Mouse (Mus musculus) adrenal gland, adult 18-20 months (tissue): ENCODE measurements around the gene Psip1. TPM values are rescaled to one million over a fixed set of nuclear protein-coding genes. Genes with fewer than 3 reads are reported as not detected.
"Not testable (repeated sequence)": the region's sequence is repeated elsewhere in the genome, so short reads cannot be mapped to it uniquely, and the experiment has no call there.

Source experiments
- DNase-seq, 2 experiments: peaks; one replicate each; pipeline ENCODE4 v3.0.0; 2021 to 2022; ENCODE audit warnings: low spot score in 2 of 2
- total RNA-seq, 2 experiments: library from RNA; stranded (reverse); gene quantifications; 1 replicate in 1 of 2; 2 replicates in 1 of 2; pipeline ENCODE4 v1.2.3; 2021

The Psip1 gene
- total RNA-seq, 2 experiments from 2014 or later = 36.2 to 42.0 TPM

DNA sequence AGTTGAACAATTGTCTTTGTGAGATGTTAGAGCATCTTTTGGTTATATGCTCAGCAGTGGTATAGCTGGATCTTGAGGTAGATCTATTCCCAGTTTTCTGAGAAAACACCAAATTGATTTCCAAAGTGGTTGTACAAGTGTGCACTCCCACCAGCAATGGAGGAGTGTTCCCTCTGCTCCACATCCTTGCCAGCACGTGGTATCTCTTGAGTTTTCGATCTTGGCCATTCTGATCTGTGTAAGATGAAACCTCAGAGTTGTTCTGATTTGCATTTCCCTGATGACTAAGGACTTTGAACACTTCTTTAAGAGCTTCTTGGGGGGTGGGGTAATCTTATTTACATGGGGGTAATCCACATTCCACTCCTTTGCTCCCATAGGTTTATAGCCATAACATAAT, 23.3 kb upstream of the Psip1 start:
- DNase-seq = no peak

DNA sequence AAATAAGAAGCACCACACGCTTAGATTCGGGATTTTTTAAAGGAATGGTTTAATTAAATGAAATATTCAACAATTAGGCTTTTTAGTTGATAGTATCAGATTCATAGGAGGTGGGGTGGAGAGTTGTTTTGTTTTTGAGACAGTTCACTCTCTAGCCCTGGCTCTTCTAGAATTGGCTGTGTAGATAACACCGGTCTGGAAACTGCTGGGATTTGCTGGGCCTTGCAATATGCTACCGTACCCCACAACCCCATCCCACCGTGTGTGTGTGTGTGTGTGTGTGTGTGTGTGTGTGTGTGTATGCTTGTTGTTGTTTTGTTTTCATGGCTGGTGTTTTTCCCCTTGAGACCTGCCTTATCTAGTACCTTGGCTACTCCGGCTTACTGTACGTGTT, 14.8 kb upstream of the Psip1 start:
- no peak for DNase-seq

DNA sequence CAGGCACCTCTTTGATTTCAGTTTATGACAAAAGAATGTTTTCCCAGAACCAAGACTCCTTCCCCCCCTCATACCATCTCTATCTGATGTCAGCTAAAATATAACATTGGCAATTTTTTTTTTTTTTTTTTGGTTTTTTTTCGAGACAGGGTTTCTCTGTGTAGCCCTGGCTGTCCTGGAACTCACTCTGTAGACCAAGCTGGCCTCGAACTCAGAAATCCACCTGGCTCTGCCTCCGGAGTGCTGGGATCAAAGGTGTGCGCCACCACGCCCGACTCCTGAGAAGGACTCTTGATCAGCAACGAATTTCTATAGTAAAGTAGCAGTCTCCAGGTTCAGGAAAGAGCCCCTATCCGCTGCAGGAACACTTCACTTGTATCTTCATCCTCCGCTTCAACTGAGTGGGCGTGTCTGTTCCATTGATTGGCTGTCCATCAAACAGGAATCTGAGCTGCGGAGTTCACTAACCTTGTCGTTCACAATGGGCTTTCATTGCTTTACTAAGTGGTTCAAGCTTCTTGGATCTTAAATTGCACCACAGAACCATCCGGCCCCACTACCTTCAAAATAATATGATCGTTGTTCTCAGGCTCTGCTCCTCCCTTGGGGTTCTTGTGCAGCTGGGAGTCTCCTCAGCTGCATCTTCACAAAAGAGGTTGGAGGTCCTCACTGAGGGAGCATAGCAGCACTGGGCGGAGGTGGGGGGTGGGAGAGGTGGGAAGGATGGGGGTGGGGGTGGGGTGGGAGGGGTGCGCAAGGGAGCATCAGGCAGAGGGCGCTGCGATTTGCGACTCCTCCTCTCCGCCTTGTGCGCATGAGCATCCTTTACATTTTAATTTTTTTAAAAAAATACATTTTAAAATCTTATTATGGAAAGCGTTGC, 14.1 kb upstream of the Psip1 start:
- no peak for DNase-seq

DNA sequence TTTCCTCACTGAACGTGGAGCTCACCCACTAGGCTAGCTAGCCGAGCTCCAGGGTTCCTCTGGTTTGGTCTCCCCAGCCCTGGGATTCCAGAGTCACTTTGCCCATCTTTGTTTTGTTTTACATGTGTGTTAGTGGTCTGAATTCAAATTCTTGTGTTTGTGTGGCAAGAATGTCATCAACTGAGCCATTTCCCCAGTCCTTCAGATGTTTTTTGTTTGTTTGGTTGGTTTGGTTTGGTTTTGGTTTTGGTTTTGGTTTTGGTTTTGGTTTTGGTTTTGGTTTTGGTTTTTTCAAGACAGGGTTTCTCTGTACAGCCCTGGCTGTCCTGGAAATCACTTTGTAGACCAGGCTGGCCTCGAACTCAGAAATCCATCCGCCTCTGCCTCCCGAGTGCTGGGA, 10.8 kb upstream of the Psip1 start:
- not testable (repeated sequence) for DNase-seq

DNA sequence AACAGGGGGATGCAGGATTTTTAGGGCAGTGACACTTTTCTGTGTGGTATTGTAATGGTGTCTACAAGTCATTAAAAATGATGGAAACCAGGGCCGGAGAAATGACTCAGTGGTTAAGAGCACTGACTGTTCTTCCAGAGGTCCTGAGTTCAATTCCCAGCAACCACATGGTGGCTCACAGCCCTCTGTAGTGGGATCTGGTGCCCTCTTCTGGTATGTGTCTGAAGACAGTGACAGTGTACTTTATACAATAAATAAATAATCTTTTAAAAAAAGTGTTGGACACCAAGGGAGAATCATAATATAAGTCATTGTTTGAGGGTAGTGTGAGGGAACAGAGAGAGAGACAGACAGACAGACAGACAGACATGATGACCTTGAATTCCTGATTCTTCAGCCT, 6.9 kb upstream of the Psip1 start:
- no peak for DNase-seq

DNA sequence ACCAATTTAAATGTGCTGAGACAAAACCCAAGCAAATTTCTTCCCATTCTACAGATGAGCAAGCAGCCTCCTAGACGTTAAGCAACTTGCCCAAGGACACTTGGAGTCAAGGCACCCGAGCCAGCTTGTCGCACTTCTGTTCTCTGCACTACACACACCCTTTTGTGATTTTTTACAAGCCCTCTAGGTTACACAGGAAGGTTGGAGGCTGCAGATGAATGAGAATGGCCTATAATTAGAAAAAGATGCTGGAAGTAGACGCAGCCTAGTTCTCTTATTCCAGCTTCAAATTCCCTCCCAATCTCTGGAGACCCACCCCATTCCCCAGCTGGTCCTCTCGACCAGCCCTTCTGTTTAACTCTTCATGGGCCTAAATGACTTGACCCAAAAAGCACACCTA, 2.9 kb upstream of the Psip1 start:
- no peak for DNase-seq

DNA sequence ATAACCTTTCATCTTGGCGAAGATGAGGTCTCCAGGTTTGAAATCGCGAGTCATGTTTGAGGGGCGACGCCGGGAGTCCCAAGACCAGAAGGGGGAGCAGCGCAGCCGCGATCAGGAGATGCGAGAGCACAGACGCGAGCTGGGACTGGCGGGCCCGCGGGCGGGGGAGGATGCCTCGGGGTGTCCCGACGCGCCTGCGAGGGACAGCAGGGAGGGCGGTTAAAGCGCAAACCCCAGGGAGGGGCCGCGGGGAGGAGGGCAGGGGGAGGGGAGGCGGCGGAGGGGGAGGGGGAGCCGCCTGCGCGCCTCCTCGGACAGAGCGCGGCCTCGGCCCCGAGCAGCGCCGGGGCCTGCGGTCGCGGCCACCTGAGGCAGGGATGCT, 533 bp downstream of the Psip1 start:
- DNase-seq = peak; percentile 75 to 79

DNA sequence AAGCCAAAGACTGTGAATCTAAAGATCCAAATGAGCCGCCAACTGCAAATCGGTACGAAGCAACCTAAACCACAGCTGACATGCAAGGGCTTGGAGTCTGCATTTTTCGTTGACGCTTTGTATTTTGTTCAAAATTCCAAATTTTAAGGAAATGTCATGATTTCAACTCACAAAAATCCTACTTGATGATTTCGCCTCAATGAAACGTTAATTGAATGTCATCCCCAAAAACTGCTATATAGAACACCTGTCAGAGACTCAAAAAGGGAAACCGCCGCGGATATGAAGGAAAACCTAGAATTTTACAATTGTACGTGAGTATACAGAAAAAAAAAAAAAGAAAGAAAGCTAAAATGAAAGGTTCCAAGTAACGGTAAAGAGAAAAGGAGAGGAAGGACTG, 1.0 kb downstream of the Psip1 start:
- DNase-seq = no peak

DNA sequence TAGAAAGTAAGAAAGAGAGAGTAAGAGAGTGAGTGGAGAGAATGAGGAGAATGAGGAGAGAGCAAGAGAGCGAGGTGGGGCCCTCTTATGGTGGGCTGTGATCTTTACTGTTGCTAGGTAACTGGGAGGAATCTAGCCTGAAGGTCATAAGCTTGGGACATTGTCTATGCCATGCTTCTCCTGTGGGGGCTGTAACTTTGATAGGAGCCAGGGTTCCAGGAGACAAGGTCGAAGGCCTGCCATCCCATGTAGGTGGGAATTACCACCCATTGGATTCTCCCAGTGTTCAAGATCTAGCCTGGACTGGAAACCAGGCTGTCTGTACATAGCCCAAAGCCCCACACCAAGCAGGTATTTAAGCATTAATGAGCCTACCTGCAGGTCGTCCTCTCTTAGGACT, 18.1 kb downstream of the Psip1 start:
- DNase-seq = no peak

DNA sequence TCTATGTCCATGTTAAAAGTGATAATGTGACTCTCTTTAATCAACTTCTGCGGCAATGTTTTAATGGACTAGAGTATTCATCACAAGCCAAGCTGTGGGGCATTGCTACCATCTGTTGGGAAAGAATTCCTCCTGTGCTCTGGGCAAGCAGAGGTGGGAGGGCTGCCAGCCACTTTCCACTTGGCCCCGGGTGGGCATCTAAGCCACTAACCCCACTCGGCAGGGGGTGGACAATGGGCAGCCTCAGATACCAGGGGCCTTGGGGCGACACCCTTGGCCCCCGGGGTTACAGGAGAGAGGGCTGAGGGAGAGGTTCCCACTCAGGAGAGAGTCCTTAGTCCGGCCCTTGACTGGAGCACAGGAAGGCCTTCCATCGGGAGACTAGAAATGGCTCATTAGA, 18.6 kb downstream of the Psip1 start:
- no peak for DNase-seq

DNA sequence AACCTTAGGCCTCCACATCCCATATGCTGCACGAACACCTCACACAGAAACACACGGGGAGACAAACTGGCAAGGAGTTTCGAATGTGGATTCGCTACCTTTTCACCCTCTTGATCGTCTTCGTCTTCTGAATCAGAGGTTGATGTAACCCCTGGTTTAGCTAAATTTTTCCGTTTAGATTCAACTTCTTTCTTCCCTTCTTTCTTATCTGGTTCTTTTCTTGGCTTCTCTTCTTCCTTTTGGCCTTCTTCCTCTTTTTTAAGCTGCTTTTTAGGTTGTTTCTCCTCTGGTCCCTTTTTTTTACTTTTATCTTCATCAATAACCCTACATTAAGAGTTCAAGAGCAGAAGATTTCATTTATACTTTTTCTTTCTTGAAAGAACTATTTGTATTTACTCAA, 21.4 kb downstream of the Psip1 start:
- DNase-seq = no peak

DNA sequence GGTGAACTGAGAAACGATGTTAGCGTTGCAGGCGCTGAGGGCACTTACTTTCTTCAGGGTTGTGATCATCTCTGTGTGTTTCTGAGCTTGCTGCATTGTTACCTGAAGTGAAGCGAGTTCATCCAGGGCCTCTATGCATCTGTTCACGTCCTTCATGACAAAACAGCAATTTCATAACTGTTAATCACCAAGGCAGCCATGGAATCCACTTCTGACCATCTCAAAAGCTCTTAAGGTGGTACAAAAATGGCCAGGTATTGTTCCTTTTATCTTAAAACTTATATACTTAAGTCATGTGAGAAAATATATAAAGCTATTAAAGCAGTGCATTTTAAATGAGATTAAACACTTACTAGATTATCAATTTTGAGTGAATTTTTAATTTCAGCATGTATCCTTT, 26.2 kb downstream of the Psip1 start:
- no peak for DNase-seq

DNA sequence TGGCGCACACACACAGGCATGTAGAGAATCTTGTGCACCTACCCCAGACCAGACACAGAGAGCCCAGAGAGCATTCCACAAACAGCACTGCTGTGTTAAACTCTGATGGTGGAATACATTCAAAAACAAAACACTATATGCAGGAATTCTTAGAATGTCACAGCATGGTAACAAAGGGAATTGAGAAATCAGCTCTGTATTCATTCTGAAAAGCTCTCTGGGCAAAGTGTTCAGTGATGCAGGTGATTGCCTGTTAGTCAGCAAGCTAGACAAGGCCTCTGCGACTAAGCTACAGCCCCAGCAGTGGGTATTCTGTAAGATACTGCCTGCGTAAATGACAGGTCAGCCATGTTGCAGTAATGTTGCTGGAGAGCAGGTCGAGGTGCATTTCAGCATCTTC, 35.5 kb downstream of the Psip1 start:
- DNase-seq = no peak

DNA sequence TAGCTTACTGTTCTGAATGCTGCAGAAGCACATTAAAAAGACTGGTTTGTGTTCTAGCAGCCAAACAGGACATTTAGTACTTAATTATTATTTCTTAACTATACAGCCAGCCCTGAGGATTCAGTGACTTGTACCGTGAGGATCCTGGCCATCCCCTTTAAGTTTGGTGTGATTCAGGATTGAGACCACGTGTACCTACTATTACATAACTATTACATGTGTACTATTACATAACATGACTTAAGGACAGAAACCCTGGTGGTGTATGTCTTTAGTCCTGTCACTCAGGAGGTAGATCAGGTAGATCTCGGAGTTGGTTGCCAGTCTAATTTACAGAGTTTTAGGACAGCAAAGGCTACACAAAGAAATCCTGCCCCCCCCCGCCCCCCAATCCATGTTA, 45.2 kb downstream of the Psip1 start:
- DNase-seq = no peak

DNA sequence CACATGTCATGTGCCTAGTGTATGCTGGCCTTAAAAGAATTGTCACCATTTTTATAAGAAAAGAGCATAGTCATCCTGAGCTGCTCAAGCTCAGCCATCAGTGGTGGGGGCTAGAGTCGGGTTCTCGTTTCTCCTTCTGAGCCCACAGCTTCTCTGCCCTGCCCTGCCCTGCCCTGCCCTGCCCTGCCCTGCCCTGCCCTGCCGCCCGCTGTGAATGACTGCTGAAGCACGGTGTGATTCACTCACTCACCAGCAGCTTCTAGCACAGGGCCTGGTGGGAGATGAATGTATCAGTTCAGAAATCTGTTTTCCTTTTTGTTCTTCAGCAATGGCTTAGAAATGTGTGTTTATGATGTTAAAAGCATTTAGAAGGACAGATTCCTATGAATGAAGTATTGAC, 47.2 kb downstream of the Psip1 start:
- no peak for DNase-seq

DNA sequence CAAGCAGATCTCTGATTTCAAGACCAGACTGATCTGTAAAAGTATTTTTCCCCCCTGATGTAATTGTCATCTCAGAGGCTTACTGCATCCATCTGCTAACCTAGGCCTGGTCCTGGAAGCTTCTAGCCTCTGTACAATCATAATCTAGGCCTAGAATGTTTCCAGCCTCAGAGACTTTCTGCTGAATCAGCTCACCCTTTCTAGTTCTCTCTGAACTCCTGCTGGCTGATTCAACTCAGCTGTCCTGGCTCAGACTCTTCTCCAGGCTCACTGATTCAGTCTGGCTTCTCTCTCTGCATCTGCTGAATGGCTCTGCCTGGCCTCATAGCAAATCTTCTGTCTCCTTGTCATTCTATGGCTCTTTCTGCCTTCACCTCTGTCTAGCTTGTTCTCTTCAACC, 48.1 kb downstream of the Psip1 start:
- no peak for DNase-seq

DNA sequence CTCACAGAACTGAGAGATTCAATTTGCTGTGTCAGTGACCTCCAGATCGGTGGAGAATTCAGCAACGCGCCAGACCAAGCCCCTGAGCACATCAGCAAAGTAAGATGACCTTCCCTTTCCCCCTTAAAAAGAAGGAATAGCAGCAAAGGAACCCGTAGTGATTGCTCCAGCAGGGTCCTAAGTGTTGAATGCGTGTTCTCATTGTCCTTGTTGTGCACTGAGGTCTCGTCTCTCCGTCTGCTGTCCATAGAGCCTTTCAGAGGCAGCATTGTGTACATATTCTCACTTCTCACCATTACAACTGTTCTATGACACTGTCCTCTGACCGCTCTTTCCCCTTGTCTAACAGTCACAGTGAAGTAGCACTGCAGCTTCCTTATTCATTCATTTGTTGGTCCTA, 49.9 kb downstream of the Psip1 start:
- no peak for DNase-seq

DNA sequence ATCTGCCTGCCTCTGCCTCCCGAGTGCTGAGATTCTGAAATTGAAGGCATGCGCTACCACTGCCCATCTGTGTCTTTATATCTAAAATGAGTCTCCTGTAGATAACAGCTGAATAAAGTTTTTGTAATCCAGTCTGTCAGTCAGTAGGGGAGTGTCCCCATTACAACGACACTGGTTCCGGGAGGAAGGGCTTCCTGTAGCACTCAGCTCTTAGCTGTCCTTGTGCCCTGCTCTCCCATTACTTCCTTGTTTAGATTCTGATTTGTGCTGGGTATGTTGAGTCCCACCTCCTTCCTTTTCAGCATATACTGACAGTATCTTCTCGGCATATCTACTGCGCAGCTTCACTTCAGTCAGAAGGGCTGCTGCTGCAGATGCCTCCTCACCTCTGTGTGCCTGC, 53.4 kb downstream of the Psip1 start:
- DNase-seq = no peak

DNA sequence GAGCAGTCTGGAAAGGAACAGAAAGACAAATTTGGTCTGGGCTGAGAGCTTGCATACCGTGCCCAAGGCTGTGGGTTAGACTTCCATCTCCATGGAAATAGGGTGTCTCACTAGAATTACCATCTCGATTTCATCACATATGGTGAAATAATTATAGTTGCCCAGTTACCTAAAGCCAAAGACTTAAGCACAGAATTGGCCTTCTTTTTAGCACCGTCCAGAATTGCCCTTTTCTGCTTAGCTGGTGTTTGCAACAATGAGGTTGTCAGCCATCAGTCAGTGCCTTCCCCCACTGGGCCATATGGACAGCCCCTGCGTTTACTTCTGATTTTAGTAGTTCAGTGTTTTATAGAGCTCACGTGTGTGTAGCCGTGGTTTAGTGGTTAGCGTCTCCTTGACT, 54.3 kb downstream of the Psip1 start:
- no peak for DNase-seq

DNA sequence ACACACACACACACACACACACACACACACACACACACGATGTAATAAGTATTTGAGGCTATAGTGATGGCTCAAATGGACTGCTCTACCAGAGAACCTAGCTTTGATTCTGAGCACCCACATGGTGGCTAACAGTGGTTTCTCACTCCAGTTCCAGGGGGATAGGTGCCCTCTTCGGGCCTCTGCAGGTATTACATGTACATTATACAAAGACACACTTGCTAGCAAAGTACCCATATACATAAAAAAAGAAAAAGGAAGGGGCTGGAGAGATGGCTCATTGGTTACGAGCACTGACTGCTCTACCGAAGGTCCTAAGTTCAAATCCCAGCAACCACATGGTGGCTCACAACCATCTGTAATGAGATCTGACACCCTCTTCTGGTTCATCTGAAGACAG, 57.4 kb downstream of the Psip1 start:
- no peak for DNase-seq

DNA sequence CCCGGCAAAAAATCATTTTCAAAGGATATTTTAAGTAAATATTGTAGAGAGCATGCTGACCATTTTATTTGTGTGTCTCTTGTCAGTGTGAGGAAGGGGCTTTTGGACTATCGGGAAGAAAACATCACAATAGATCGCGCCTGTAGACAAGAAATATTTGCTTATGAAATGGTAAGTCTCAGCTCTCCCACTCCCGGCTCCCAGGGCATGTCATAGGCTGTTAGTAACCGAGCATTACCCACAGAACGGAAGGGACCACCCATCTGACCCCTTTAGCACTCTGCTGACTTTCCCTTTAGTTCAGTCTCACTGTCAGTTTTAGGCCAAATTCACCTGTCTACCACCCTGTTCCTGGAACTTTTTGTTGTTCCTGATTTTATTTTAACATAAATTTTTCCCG, 58.6 kb downstream of the Psip1 start:
- no peak for DNase-seq

DNA sequence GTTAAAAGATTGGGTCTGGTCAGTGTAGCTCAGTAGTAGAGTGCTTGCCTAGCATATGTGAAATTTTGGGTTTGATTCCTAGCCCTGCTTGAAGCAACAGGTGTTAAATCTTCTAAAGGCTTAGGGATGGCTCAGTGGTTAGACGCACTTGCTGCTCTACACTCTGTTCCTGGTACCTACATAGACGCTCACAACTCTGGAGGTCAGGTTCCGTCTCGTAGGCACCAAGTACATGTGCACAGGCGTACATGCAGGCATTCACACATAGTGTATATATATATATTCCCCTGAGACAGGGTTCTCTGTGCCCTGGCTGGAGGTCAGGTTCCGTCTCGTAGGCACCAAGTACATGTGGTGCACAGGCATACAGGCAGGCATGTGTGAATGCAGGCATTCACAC, 59.1 kb downstream of the Psip1 start:
- DNase-seq = no peak

DNA sequence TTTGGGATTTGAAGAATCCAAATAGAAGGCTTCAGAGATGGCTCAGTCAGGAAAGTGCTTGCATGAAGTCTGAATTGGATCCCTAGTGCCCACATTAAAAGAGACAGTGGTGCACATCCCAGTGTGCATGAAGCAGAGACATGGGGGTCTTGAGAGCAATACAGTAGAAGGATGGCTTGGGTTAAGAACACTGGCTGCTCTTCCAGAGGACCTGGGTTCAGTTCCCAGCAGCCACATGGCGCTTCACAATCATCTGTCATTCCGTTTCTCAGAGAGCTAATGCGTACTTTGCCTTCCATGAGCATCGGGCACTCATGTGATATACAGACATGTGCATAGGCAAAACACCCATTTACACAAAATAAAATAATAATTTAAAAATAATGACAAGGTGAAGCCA, 61.1 kb downstream of the Psip1 start:
- DNase-seq = no peak

DNA sequence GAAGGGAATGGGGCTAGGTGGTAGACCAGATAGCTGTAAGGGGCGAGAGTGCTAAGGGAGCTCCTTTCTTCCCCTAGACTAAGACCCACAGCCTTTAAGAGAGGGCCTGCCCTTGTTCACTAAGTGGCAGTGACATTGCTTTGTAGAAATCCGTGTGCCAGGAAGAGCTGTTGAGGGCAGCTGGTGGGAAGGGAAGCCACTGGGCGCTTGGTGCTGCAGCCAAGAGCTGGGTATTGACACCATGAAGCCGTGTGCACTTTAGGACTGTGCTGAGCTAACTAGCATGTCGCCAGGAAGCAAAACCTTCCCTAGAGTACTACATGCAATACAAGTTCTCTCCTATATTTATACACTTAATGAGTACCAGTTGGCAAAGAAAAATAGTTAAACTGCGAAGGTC, 62.6 kb downstream of the Psip1 start:
- no peak for DNase-seq
